Mouse (Mus musculus) intestine, postnatal 0 days (tissue): ENCODE results near the gene Fgfr2. TPM values are rescaled to one million over a fixed set of nuclear protein-coding genes. Genes with fewer than 3 reads are reported as not detected.

ENCODE experiments used
- ATAC-seq: fragments of 200-750 bp; cut with Nextera tagmentation; 2 replicates; pipeline ENCODE4 v1.8.0; 2017; ENCODE audit warnings: mild to moderate bottlenecking, moderate TSS enrichment, moderate library complexity
- H3K27ac ChIP-seq: fragments of 300-500 bp; sonication (generic); 2 replicates; pipeline ENCODE4 v1.5.1; 2014; ENCODE audit warnings: mild to moderate bottlenecking, low read depth, low read length, moderate library complexity
- H3K27me3 ChIP-seq: fragments of 300-500 bp; sonication (generic); replicated peaks from 2 replicates; pipeline ENCODE4 v1.6.1; 2014; ENCODE audit warnings: low read length, mixed read lengths; ENCODE audit not compliant: control insufficient read depth, insufficient read depth
- H3K36me3 ChIP-seq: fragments of 300-500 bp; sonication (generic); 2 replicates; pipeline ENCODE4 v1.6.1; 2014; ENCODE audit warnings: mild to moderate bottlenecking, moderate library complexity; ENCODE audit not compliant: control insufficient read depth, insufficient read depth
- H3K4me1 ChIP-seq: fragments of 300-500 bp; sonication (generic); replicated peaks from 2 replicates; pipeline ENCODE4 v1.6.1; 2014; ENCODE audit warnings: antibody characterized with exemption, low read length, mixed read lengths; ENCODE audit not compliant: control insufficient read depth, insufficient read depth
- H3K4me2 ChIP-seq: fragments of 300-500 bp; sonication (generic); replicated peaks from 2 replicates; pipeline ENCODE4 v1.6.1; 2014; ENCODE audit warnings: low read depth, mild to moderate bottlenecking, moderate library complexity
- H3K4me3 ChIP-seq: fragments of 300-500 bp; sonication (generic); 2 replicates; pipeline ENCODE4 v1.5.1; 2014; ENCODE audit warnings: low read depth, low read length
- H3K9ac ChIP-seq: fragments of 300-500 bp; sonication (generic); 2 replicates; pipeline ENCODE4 v1.6.1; 2014; ENCODE audit warnings: mild to moderate bottlenecking, low read depth, low read length
- H3K9me3 ChIP-seq: fragments of 300-500 bp; sonication (generic); 2 replicates; pipeline ENCODE4 v1.6.1; 2016; ENCODE audit warnings: mixed run types; ENCODE audit not compliant: control insufficient read depth
- CTCF ChIP-seq: sonication (generic); IDR thresholded peaks from 2 replicates; pipeline ENCODE4 v1.5.1; 2016; ENCODE audit warnings: low read depth, mild to moderate bottlenecking, control low read depth, antibody characterized with exemption, moderate library complexity
- WGBS: fragments of 180-500 bp; shearing (Covaris S2); extraction: QIAGEN DNeasy Blood & Tissue Kit; methylation state at CpG from one replicate; pipeline ENCODE4 v1.1.7; 2014; 5-methylcytosine and 5-hydroxymethylcytosine counted together
- polyA plus RNA-seq: library from polyadenylated mRNA; unstranded; fragments of >200 nt; fragmentation: Nextera tagmentation; extraction: Ambion mirVana; gene quantifications from 2 replicates; pipeline ENCODE4 v1.2.1, GENCODE M21; 2015

The Fgfr2 gene
- polyA plus RNA-seq, 1 experiment from 2014 or later, result 29.5 TPM

- Histone ChIP-seq H3K36me3 (no peaks in the 10 kb centered on the region), H3K27ac (no peak overlapping the region), H3K4me3 (no peak overlapping the region), H3K27me3 (0 out of 2 replicates have a peak, but pooled peaks cover 3% of the 10 kb centered on the region), H3K4me2 (no peak overlapping the region), H3K9ac (no peak overlapping the region), H3K9me3 (no peaks in the 10 kb centered on the region), H3K4me1 (no peaks in the 10 kb centered on the region)
- WGBS, result 52% methylated on average over 1 of the region's 1 CpGs
- no peak for TF ChIP-seq CTCF
- no peak for ATAC-seq
Observed at GRCm38 (mm10) chr7:131257309-131257708, 1865.8 kb downstream of the Fgfr2 start.

GRCm38 (mm10) chr7:131256841-131257240, 1866.3 kb downstream of the Fgfr2 start:
- Histone ChIP-seq H3K4me3 (no peak overlapping the region), H3K36me3 (no peaks in the 10 kb centered on the region), H3K9ac (no peak overlapping the region), H3K4me1 (no peaks in the 10 kb centered on the region), H3K27ac (no peak overlapping the region), H3K9me3 (no peaks in the 10 kb centered on the region), H3K27me3 (0 out of 2 replicates have a peak, but pooled peaks cover 3% of the 10 kb centered on the region), H3K4me2 (no peak overlapping the region)
- 82% methylated on average over 5 of the region's 5 CpGs for WGBS
- no peak for TF ChIP-seq CTCF
- ATAC-seq, result no peak

- no peak overlapping the region for H3K4me3 ChIP-seq
- no peak overlapping the region for H3K4me2 ChIP-seq
- H3K4me1 ChIP-seq, result no peaks in the 10 kb centered on the region
- H3K9me3 ChIP-seq, result no peaks in the 10 kb centered on the region
- H3K9ac ChIP-seq, result no peak overlapping the region
- 8% methylated on average over 1 of the region's 1 CpGs for WGBS
- H3K27me3 ChIP-seq, result no peaks in the 10 kb centered on the region
- ATAC-seq, result no peak
- no peak for TF ChIP-seq CTCF
- no peak overlapping the region for H3K27ac ChIP-seq
- H3K36me3 ChIP-seq, result no peaks in the 10 kb centered on the region
Observed at GRCm38 (mm10) chr7:131244993-131245392, 1878.2 kb downstream of the Fgfr2 start.

- no peak for TF ChIP-seq CTCF
- no peak overlapping the region for H3K9ac ChIP-seq
Observed at GRCm38 (mm10) chr7:131236091-131236490, 1887.1 kb downstream of the Fgfr2 start.

GRCm38 (mm10) chr7:131223086-131223485, 1900.1 kb downstream of the Fgfr2 start:
- H3K4me2 ChIP-seq, result no peak overlapping the region
- no peak overlapping the region for H3K4me3 ChIP-seq
- H3K27ac ChIP-seq, result no peak overlapping the region
- WGBS, result 59% methylated on average over 5 of the region's 5 CpGs
- no peaks in the 10 kb centered on the region for H3K9me3 ChIP-seq
- no peak for TF ChIP-seq CTCF
- H3K9ac ChIP-seq, result no peak overlapping the region
- no peak for ATAC-seq
- no peaks in the 10 kb centered on the region for H3K4me1 ChIP-seq
- no peaks in the 10 kb centered on the region for H3K36me3 ChIP-seq
- H3K27me3 ChIP-seq, result no peaks in the 10 kb centered on the region

More at GRCm38 (mm10) chr7:131236091-131236490, 1887.1 kb downstream of the Fgfr2 start:
- H3K4me2 ChIP-seq, result no peak overlapping the region
- no peaks in the 10 kb centered on the region for H3K9me3 ChIP-seq
- no peak overlapping the region for H3K4me3 ChIP-seq
- H3K27me3 ChIP-seq, result no peaks in the 10 kb centered on the region
- no peaks in the 10 kb centered on the region for H3K36me3 ChIP-seq
- H3K4me1 ChIP-seq, result no peaks in the 10 kb centered on the region
- no peak for ATAC-seq
- H3K27ac ChIP-seq, result no peak overlapping the region

- TF ChIP-seq CTCF, result no peak
- 96% methylated on average over 14 of the region's 14 CpGs for WGBS
- no peaks in the 10 kb centered on the region for H3K9me3 ChIP-seq
- H3K4me1 ChIP-seq, result no peaks in the 10 kb centered on the region
- ATAC-seq, result no peak
- H3K27me3 ChIP-seq, result no peaks in the 10 kb centered on the region
- H3K9ac ChIP-seq, result no peak overlapping the region
- H3K4me2 ChIP-seq, result no peak overlapping the region
- H3K36me3 ChIP-seq, result no peaks in the 10 kb centered on the region
- H3K4me3 ChIP-seq, result no peak overlapping the region
- H3K27ac ChIP-seq, result no peak overlapping the region
Observed at GRCm38 (mm10) chr7:131187996-131188395, 1935.2 kb downstream of the Fgfr2 start.

- Histone ChIP-seq H3K36me3 (no peaks in the 10 kb centered on the region), H3K9me3 (no peaks in the 10 kb centered on the region), H3K4me3 (no peak overlapping the region), H3K4me1 (no peaks in the 10 kb centered on the region), H3K27ac (no peak overlapping the region), H3K27me3 (no peaks in the 10 kb centered on the region), H3K4me2 (no peak overlapping the region), H3K9ac (no peak overlapping the region)
- no peak for TF ChIP-seq CTCF
- WGBS, result 55% methylated on average over 8 of the region's 8 CpGs
- no peak for ATAC-seq
Observed at GRCm38 (mm10) chr7:131187047-131187446, 1936.1 kb downstream of the Fgfr2 start.
